Mouse (Mus musculus) bone marrow macrophage, adult 2 months (primary cell): ENCODE data around the gene Haspin. TPM values are rescaled to one million over a fixed set of nuclear protein-coding genes. Genes with fewer than 3 reads are reported as not detected.

Experiments used
- H3K27ac ChIP-seq: 2 replicates; pipeline ENCODE4 v1.5.1; 2012; ENCODE audit warnings: low read depth, low read length; ENCODE audit not compliant: insufficient read depth
- H3K4me1 ChIP-seq: 2 replicates; pipeline ENCODE4 v1.6.1; 2012; ENCODE audit warnings: low read length; ENCODE audit not compliant: control insufficient read depth, insufficient read depth
- H3K4me3 ChIP-seq: 2 replicates; pipeline ENCODE4 v1.5.1; 2012; ENCODE audit warnings: mild to moderate bottlenecking, low read length, moderate library complexity; ENCODE audit not compliant: insufficient read depth
- CTCF ChIP-seq: IDR thresholded peaks from 2 replicates; pipeline ENCODE4 v1.5.1; 2012; ENCODE audit warnings: low read depth, mild to moderate bottlenecking, low read length, moderate library complexity
- POLR2A ChIP-seq: IDR thresholded peaks from 2 replicates; pipeline ENCODE4 v1.6.1; 2012; ENCODE audit warnings: mild to moderate bottlenecking, low read depth, low read length, borderline replicate concordance
- polyA plus RNA-seq: library from polyadenylated mRNA; stranded (reverse); fragments of >200 nt; gene quantifications from 2 replicates; pipeline ENCODE4 v1.2.4, GENCODE M21; 2012; ENCODE audit not compliant: missing spikeins, insufficient read depth, insufficient read length

Gene Haspin
- polyA plus RNA-seq, 1 experiment, result 8.7 TPM

- Histone ChIP-seq H3K4me1 (no peaks in the 10 kb centered on the region), H3K4me3 (no peak overlapping the region), H3K27ac (no peak overlapping the region)
- TF ChIP-seq POLR2A (no peak), CTCF (0 out of 2 replicates have a peak, but pooled peaks have one; percentile 5)
These were observed 31.1 kb upstream of the Haspin start for GRCm38 (mm10) chr11:73169231-73169630.

GRCm38 (mm10) chr11:73168576-73168975, 30.5 kb upstream of the Haspin start:
- H3K4me3 ChIP-seq, result no peak overlapping the region
- TF ChIP-seq CTCF (no peak), POLR2A (no peak)
- H3K4me1 ChIP-seq, result no peaks in the 10 kb centered on the region
- H3K27ac ChIP-seq, result no peak overlapping the region

DNA sequence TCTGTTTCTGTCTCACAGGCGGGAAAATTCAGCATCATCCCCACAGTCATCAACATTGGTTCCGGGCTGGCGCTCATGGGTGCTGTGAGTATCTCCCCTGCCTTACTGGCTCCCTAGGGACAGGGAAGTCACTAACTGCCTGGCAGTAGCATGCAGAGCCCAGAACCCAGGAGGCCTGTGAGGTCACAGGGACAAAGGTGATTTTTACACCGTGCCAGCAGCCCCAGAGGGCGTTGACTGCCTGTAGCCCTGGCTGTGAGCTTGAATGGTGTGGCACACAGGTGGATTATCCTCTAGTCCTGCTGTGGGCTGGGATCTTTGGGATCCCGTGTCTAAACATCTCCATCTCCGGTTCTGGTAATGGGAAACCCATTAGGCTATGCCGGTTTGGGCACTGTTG, 30.0 kb upstream of the Haspin start:
- H3K4me3 ChIP-seq, result no peak overlapping the region
- no peak overlapping the region for H3K27ac ChIP-seq
- no peak for TF ChIP-seq POLR2A
- H3K4me1 ChIP-seq, result no peaks in the 10 kb centered on the region

- no peak overlapping the region for H3K4me3 ChIP-seq
- no peak overlapping the region for H3K27ac ChIP-seq
- H3K4me1 ChIP-seq, result peaks cover 15% of the 10 kb centered on the region
- no peak for TF ChIP-seq CTCF
- TF ChIP-seq POLR2A, result no peak
These were observed 24.2 kb upstream of the Haspin start for GRCm38 (mm10) chr11:73162284-73162683.

DNA sequence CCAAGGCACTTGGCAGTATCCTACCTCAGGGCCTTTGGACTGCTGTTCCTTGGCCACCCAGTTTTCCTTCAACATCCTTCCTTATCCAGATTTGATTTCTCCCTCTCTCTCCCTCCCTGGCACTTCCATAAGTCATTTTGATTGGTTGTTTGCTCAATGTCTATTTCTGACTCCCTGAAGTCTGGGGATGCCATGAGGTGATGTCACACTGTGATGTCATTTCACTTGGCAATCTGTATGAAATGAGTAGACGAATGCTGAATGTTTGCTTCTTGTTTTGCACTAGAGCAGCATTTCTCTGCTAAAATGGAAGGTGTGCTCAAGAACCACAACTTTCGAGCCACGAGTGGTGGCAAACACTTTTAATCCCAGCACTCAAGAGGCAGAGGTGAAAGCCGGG, 23.5 kb upstream of the Haspin start:
- Histone ChIP-seq H3K4me1 (peaks cover 15% of the 10 kb centered on the region), H3K4me3 (no peak overlapping the region), H3K27ac (no peak overlapping the region)
- no peak for TF ChIP-seq CTCF
- TF ChIP-seq POLR2A, result no peak

DNA sequence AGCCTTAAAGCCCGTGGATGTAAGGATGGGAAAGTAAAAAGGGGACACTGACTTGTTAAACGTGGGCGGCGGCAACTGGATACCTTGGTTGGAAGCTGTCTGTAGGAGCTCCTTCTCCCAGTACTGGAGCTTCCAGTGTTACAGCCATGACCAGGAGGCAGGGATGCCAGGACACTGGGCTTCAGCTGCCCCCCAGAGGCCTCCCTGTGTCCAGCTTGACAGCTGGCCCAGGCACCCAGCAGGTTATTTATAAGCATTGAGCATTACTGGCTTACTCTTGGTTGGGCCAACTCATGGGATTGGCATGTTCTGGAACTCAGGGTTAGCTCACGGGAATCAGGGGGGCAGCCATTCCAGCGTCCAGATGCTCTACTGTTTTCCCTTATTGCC, 22.7 kb upstream of the Haspin start:
- Histone ChIP-seq H3K4me1 (peaks cover 15% of the 10 kb centered on the region), H3K27ac (no peak overlapping the region), H3K4me3 (no peak overlapping the region)
- TF ChIP-seq CTCF, result no peak
- no peak for TF ChIP-seq POLR2A

GRCm38 (mm10) chr11:73159957-73160810, 22.1 kb upstream of the Haspin start, which contains the start of gene P2rx5:
Gene P2rx5, plus strand, starts transcription at chr11:73160421.
- peak within 1 kb of the TSS; percentile 52 for H3K4me3 ChIP-seq
- no peak for TF ChIP-seq CTCF
- no peak for TF ChIP-seq POLR2A

GRCm38 (mm10) chr11:73155071-73155470, 17.0 kb upstream of the Haspin start:
- no peak overlapping the region for H3K27ac ChIP-seq
- H3K4me3 ChIP-seq, result no peak overlapping the region
- H3K4me1 ChIP-seq, result no peaks in the 10 kb centered on the region; the same call in 1 of the 2 replicates
- TF ChIP-seq POLR2A, result no peak
- TF ChIP-seq CTCF, result no peak

More at GRCm38 (mm10) chr11:73159957-73160810, 22.1 kb upstream of the Haspin start, which contains the start of gene P2rx5:
- no peak within 1 kb of the TSS for H3K27ac ChIP-seq
- peaks cover 15% of the 10 kb centered on the region for H3K4me1 ChIP-seq

GRCm38 (mm10) chr11:73148209-73148608, 10.1 kb upstream of the Haspin start:
- Histone ChIP-seq H3K27ac (no peak overlapping the region), H3K4me1 (no peaks in the 10 kb centered on the region), H3K4me3 (no peak overlapping the region)
- TF ChIP-seq POLR2A (no peak), CTCF (no peak)

- H3K4me3 ChIP-seq, result no peak overlapping the region
- no peak overlapping the region for H3K27ac ChIP-seq
- TF ChIP-seq POLR2A, result no peak
- no peak for TF ChIP-seq CTCF
- H3K4me1 ChIP-seq, result no peaks in the 10 kb centered on the region
These were observed 8.9 kb upstream of the Haspin start for GRCm38 (mm10) chr11:73146975-73147365.
